Mouse (Mus musculus): ENCODE data around the gene Ttpal. TPM values are rescaled to one million over a fixed set of nuclear protein-coding genes. Genes with fewer than 3 reads are reported as not detected.

The Ttpal gene
- polyA plus RNA-seq, 1 experiment from 2014 or later, result 26.1 TPM

- no peaks in the 10 kb centered on the region for H3K9me3 ChIP-seq (ENCODE audit: control insufficient read depth, low read length)
- H3K27ac ChIP-seq (ENCODE audit: low read depth, low read length), result peak within 1 kb of the TSS; percentile 40
- no peaks in the 10 kb centered on the region for H3K27me3 ChIP-seq (replicated peaks; ENCODE audit: control insufficient read depth, insufficient read depth, low read length)
- ATAC-seq (replicated peaks; ENCODE audit: low FRiP score) (peak; percentile 88), DNase-seq (ENCODE audit: low spot score) (peak; percentile 88)
- under 1% methylated on average over 71 of the region's 71 CpGs for WGBS
- H3K4me2 ChIP-seq, result peak within 1 kb of the TSS; percentile 70
- peak within 1 kb of the TSS; percentile 90 for H3K9ac ChIP-seq (ENCODE audit: low read depth, low read length)
- peak within 1 kb of the TSS; percentile 86 for H3K4me3 ChIP-seq (ENCODE audit: low read depth, low read length)
- peaks cover 26% of the 10 kb centered on the region for H3K4me1 ChIP-seq (replicated peaks; ENCODE audit: control insufficient read depth, insufficient read depth, low read length)
- H3K36me3 ChIP-seq (ENCODE audit: control insufficient read depth, insufficient read depth, low read length), result no peaks in the 10 kb centered on the region
Observed at GRCm38 (mm10) chr2:163657975-163658886, 56.1 kb downstream of the Ttpal start, which contains the start of gene Pkig. Gene Pkig, plus strand, starts transcription at chr2:163658386.

- H3K36me3 ChIP-seq (ENCODE audit: control insufficient read depth, insufficient read depth, low read length), result no peaks in the 10 kb centered on the region; the same call in 1 of the 2 replicates
- no peaks in the 10 kb centered on the region for H3K27me3 ChIP-seq (replicated peaks; ENCODE audit: control insufficient read depth, insufficient read depth, low read length)
- peak overlapping the region; percentile 70 for H3K4me2 ChIP-seq
- peak overlapping the region; percentile 86 for H3K4me3 ChIP-seq (ENCODE audit: low read depth, low read length)
- peaks cover 26% of the 10 kb centered on the region for H3K4me1 ChIP-seq (replicated peaks; ENCODE audit: control insufficient read depth, insufficient read depth, low read length)
- 0 out of 2 replicates have a peak, but pooled peaks have one; percentile 24 for ATAC-seq (replicated peaks; ENCODE audit: low FRiP score)
- no peaks in the 10 kb centered on the region for H3K9me3 ChIP-seq (ENCODE audit: control insufficient read depth, low read length)
- 2% methylated on average over 8 of the region's 8 CpGs for WGBS
- H3K27ac ChIP-seq (ENCODE audit: low read depth, low read length), result peak overlapping the region; percentile 40
- DNase-seq (ENCODE audit: low spot score), result no peak
- peak overlapping the region; percentile 90 for H3K9ac ChIP-seq (ENCODE audit: low read depth, low read length)
Observed at GRCm38 (mm10) chr2:163658941-163659340, 56.8 kb downstream of the Ttpal start.

DNA sequence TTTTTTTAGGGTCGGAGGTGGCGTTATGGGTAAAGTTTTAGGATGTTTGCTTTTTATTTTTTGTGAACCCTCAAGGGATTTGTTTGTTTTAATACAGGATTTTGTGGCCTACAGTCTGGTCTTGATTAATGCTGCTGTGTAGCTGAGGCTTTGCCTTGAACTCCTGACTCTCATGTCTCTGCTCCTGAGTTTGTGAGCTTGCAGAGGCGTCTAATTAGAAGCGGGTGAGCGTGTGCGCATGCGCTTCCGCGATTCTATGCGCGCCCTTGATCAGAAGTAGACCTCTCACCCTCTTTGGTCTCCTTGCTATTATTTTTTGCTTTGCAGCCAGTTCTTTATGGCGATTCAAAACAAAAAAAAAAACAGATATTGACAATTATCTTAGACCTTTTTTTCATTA is 57.3 kb downstream of the Ttpal start:
- Histone ChIP-seq H3K36me3 (ENCODE audit: control insufficient read depth, insufficient read depth, low read length) (no peaks in the 10 kb centered on the region; the same call in 1 of the 2 replicates), H3K9ac (ENCODE audit: low read depth, low read length) (peak overlapping the region; percentile 90), H3K4me3 (ENCODE audit: low read depth, low read length) (peak overlapping the region; percentile 86), H3K27ac (ENCODE audit: low read depth, low read length) (peak overlapping the region; percentile 40), H3K4me2 (peak overlapping the region; percentile 70), H3K9me3 (ENCODE audit: control insufficient read depth, low read length) (no peaks in the 10 kb centered on the region), H3K27me3 (replicated peaks; ENCODE audit: control insufficient read depth, insufficient read depth, low read length) (no peaks in the 10 kb centered on the region), H3K4me1 (replicated peaks; ENCODE audit: control insufficient read depth, insufficient read depth, low read length) (peaks cover 26% of the 10 kb centered on the region)
- WGBS, result 74% methylated on average over 12 of the region's 12 CpGs
- ATAC-seq (replicated peaks; ENCODE audit: low FRiP score) (no peak), DNase-seq (ENCODE audit: low spot score) (no peak)

DNA sequence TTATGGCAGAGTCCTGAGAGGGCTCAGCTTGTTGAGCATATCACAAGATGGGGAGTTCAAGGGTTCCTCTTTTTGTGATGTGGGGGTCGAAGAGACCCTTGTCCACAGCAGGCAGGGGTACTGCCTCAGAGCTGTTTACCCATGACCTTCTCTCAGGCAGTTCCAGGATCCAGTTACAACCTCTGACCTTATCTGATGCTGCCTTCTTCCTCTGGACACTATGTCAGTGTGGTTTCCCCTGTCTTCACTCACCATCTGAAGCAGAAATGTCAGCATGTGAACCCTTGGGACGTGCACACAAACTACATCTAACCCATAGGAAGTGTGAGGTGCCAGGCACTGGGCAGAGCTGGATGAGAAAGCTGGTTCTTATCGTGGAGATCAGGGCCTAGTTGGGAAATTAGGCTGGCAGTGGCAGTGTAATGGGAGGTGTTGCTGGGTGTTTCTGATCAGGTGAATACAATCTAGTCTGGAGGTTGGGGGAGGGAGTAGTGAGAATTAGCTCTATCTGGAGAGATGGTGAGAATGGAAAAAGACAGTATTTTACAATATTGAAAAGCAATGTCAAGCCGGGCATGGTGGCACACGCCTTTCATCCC is 58.1 kb downstream of the Ttpal start:
- Histone ChIP-seq H3K27me3 (replicated peaks; ENCODE audit: control insufficient read depth, insufficient read depth, low read length) (no peaks in the 10 kb centered on the region), H3K9ac (ENCODE audit: low read depth, low read length) (peak overlapping the region; percentile 90; the same call in 1 of the 2 replicates), H3K9me3 (ENCODE audit: control insufficient read depth, low read length) (no peaks in the 10 kb centered on the region), H3K27ac (ENCODE audit: low read depth, low read length) (no peak overlapping the region), H3K4me1 (replicated peaks; ENCODE audit: control insufficient read depth, insufficient read depth, low read length) (peaks cover 26% of the 10 kb centered on the region), H3K36me3 (ENCODE audit: control insufficient read depth, insufficient read depth, low read length) (no peaks in the 10 kb centered on the region; the same call in 1 of the 2 replicates), H3K4me3 (ENCODE audit: low read depth, low read length) (0 out of 2 replicates have a peak overlapping the region, but pooled peaks have one; percentile 0), H3K4me2 (peak overlapping the region; percentile 70)
- no peak for ATAC-seq (replicated peaks; ENCODE audit: low FRiP score)
- 60% methylated on average over 5 of the region's 5 CpGs for WGBS
- no peak for DNase-seq (ENCODE audit: low spot score)

GRCm38 (mm10) chr2:163661371-163661850 is 59.3 kb downstream of the Ttpal start:
- H3K9me3 ChIP-seq (ENCODE audit: control insufficient read depth, low read length), result no peaks in the 10 kb centered on the region
- no peaks in the 10 kb centered on the region for H3K27me3 ChIP-seq (replicated peaks; ENCODE audit: control insufficient read depth, insufficient read depth, low read length)
- no peak for ATAC-seq (replicated peaks; ENCODE audit: low FRiP score)
- H3K27ac ChIP-seq (ENCODE audit: low read depth, low read length), result 0 out of 2 replicates have a peak overlapping the region, but pooled peaks have one; percentile 9
- DNase-seq (ENCODE audit: low spot score), result no peak
- H3K4me2 ChIP-seq, result no peak overlapping the region
- H3K36me3 ChIP-seq (ENCODE audit: control insufficient read depth, insufficient read depth, low read length), result no peaks in the 10 kb centered on the region; the same call in 1 of the 2 replicates
- no peak overlapping the region for H3K4me3 ChIP-seq (ENCODE audit: low read depth, low read length)
- H3K9ac ChIP-seq (ENCODE audit: low read depth, low read length), result peak overlapping the region; percentile 22; the same call in 1 of the 2 replicates
- WGBS, result 68% methylated on average over 6 of the region's 6 CpGs
- H3K4me1 ChIP-seq (replicated peaks; ENCODE audit: control insufficient read depth, insufficient read depth, low read length), result peaks cover 26% of the 10 kb centered on the region

DNA sequence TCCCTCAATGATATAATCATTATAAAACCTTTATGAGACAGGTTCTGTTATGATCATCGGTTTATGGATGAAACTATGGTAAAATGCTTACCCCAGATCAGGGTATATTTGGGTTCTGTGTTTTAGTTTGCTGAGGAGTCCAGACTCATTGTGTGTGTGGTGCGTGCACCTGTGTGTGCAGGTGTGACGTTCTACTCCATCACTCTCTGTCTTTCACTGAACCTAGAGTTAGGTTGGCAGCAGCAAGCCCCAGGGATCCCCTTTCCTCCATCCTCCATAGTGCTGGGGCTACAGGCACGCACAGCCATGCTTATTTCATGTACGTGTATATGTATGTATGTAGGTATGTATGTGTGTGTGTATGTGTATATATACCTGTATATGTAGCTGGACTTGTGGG is 60.0 kb downstream of the Ttpal start:
- 95% methylated on average over 5 of the region's 5 CpGs for WGBS
- Histone ChIP-seq H3K4me1 (replicated peaks; ENCODE audit: control insufficient read depth, insufficient read depth, low read length) (peaks cover 26% of the 10 kb centered on the region), H3K27me3 (replicated peaks; ENCODE audit: control insufficient read depth, insufficient read depth, low read length) (no peaks in the 10 kb centered on the region), H3K4me2 (no peak overlapping the region), H3K27ac (ENCODE audit: low read depth, low read length) (no peak overlapping the region), H3K4me3 (ENCODE audit: low read depth, low read length) (no peak overlapping the region), H3K9me3 (ENCODE audit: control insufficient read depth, low read length) (no peaks in the 10 kb centered on the region), H3K9ac (ENCODE audit: low read depth, low read length) (no peak overlapping the region), H3K36me3 (ENCODE audit: control insufficient read depth, insufficient read depth, low read length) (no peaks in the 10 kb centered on the region; the same call in 1 of the 2 replicates)
- DNase-seq (ENCODE audit: low spot score) (no peak), ATAC-seq (replicated peaks; ENCODE audit: low FRiP score) (no peak)

GRCm38 (mm10) chr2:163662698-163663221 is 60.6 kb downstream of the Ttpal start:
- DNase-seq (ENCODE audit: low spot score) (no peak), ATAC-seq (replicated peaks; ENCODE audit: low FRiP score) (no peak)
- Histone ChIP-seq H3K9ac (ENCODE audit: low read depth, low read length) (no peak overlapping the region), H3K27me3 (replicated peaks; ENCODE audit: control insufficient read depth, insufficient read depth, low read length) (no peaks in the 10 kb centered on the region), H3K4me2 (no peak overlapping the region), H3K27ac (ENCODE audit: low read depth, low read length) (no peak overlapping the region), H3K9me3 (ENCODE audit: control insufficient read depth, low read length) (no peaks in the 10 kb centered on the region), H3K4me3 (ENCODE audit: low read depth, low read length) (no peak overlapping the region), H3K4me1 (replicated peaks; ENCODE audit: control insufficient read depth, insufficient read depth, low read length) (peaks cover 26% of the 10 kb centered on the region), H3K36me3 (ENCODE audit: control insufficient read depth, insufficient read depth, low read length) (no peaks in the 10 kb centered on the region; the same call in 1 of the 2 replicates)
- 55% methylated on average over 2 of the region's 2 CpGs for WGBS

- no peak overlapping the region for H3K9ac ChIP-seq (ENCODE audit: low read depth, low read length)
Observed at GRCm38 (mm10) chr2:163663930-163664329, 61.8 kb downstream of the Ttpal start.

More at GRCm38 (mm10) chr2:163663930-163664329, 61.8 kb downstream of the Ttpal start:
- WGBS, result 75% methylated on average over 3 of the region's 3 CpGs
- Histone ChIP-seq H3K9me3 (ENCODE audit: control insufficient read depth, low read length) (no peaks in the 10 kb centered on the region), H3K4me3 (ENCODE audit: low read depth, low read length) (no peak overlapping the region), H3K36me3 (ENCODE audit: control insufficient read depth, insufficient read depth, low read length) (no peaks in the 10 kb centered on the region; the same call in 1 of the 2 replicates), H3K27me3 (replicated peaks; ENCODE audit: control insufficient read depth, insufficient read depth, low read length) (no peaks in the 10 kb centered on the region), H3K4me1 (replicated peaks; ENCODE audit: control insufficient read depth, insufficient read depth, low read length) (peaks cover 26% of the 10 kb centered on the region), H3K27ac (ENCODE audit: low read depth, low read length) (no peak overlapping the region), H3K4me2 (no peak overlapping the region)
- ATAC-seq (replicated peaks; ENCODE audit: low FRiP score), result no peak
- DNase-seq (ENCODE audit: low spot score), result no peak
